Comparison of ENCODE assay signal across 7 mouse cellular contexts in the genomic region with DNA sequence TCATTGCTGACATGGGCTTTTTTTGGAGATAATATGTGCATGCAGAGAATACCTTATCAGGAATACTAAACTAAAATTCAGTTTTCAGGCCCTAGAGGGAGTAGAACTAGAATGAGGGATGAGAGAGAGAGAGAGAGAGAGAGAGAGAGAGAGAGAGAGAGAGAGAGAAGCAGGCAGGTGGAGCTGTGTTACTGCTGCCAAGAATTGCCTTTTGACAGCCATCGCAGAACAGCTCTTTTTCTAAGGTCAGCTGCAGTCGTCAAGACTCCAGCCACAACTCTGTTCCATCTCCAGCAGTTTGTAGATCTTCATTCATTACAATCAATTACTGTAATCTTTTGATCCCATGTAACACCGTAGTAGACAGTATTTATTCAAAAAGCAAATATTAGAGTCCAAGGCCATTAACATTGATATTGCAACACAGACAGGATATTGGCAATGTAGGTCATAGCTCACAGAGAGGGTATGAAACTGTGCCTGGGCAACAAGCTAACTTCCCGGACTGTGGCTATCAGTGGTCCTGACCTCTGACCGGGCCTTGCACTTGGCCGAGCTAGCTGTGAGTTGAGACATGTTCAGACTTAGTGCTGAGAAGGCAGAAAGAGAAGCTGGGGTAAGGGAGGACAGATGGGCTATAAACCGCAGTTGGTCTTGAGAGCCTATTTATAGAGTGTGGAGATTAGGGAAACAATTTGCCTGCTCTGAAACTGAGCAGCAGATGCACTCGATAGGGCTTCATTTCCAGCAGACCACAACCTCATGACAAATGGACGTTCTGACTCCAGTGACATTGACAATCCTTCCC. TPM values are rescaled to one million over a fixed set of nuclear protein-coding genes. Genes with fewer than 3 reads are reported as not detected.
A peak's percentile ranks its signal among the peaks of the same experiment; 100 is the strongest.
DNase-seq lines count a peak whose midpoint lies in the region; ATAC-seq lines count a peak whose summit lies in the region.

No protein-coding gene starts in this region.

- H3K27ac ChIP-seq in heart, embryonic 11.5 days (ENCODE audit: low read depth, low read length) = peak overlapping the region; percentile 70
- H3K27ac ChIP-seq in liver, embryonic 12.5 days = peak overlapping the region; percentile 40; the same call in 1 of the 2 replicates

- ATAC-seq in heart, embryonic 11.5 days (replicated peaks; ENCODE audit: insufficient number of reproducible peaks, low FRiP score, low TSS enrichment) = no peak
- peak; percentile 65 for ATAC-seq in liver, embryonic 12.5 days

- DNase-seq in right cerebral cortex, adult 18-20 months = peak; percentile 29
- DNase-seq in right cerebral cortex, postnatal 36 days (ENCODE audit: low spot score in 2 of 2) = no peak
- DNase-seq in cerebellum, adult 9-11 months = peak; percentile 71
- peak; percentile 60 for DNase-seq in retina, postnatal 1 day
- no peak for DNase-seq in B cell, adult 2 months

- H3K27me3 ChIP-seq in heart, embryonic 11.5 days (ENCODE audit: control insufficient read depth, insufficient read depth, low read length) = no peaks in the 10 kb centered on the region
- H3K27me3 ChIP-seq in liver, embryonic 12.5 days (replicated peaks) = no peaks in the 10 kb centered on the region

- no peak overlapping the region for H3K9ac ChIP-seq in heart, embryonic 11.5 days (ENCODE audit: low read depth, low read length)
- H3K9ac ChIP-seq in liver, embryonic 12.5 days = peak overlapping the region; percentile 35; the same call in 1 of the 2 replicates

- 35% methylated on average over 9 of the region's 9 CpGs for WGBS in heart, embryonic 11.5 days (ENCODE audit: insufficient replicate concordance)
- 20% methylated on average over 9 of the region's 9 CpGs for WGBS in liver, embryonic 12.5 days (ENCODE audit: insufficient replicate concordance)

- H3K4me3 ChIP-seq in heart, embryonic 11.5 days (ENCODE audit: low read depth, low read length) = no peak overlapping the region
- no peak overlapping the region for H3K4me3 ChIP-seq in liver, embryonic 12.5 days

- peaks cover 18% of the 10 kb centered on the region for H3K4me1 ChIP-seq in heart, embryonic 11.5 days (ENCODE audit: control insufficient read depth, insufficient read depth, low read length)
- H3K4me1 ChIP-seq in liver, embryonic 12.5 days = peaks cover 18% of the 10 kb centered on the region

- no peaks in the 10 kb centered on the region for H3K9me3 ChIP-seq in heart, embryonic 11.5 days (replicated peaks; ENCODE audit: control insufficient read depth, low read length)
- H3K9me3 ChIP-seq in liver, embryonic 12.5 days (replicated peaks) = no peaks in the 10 kb centered on the region

- no peak overlapping the region for H3K4me2 ChIP-seq in heart, embryonic 11.5 days
- H3K4me2 ChIP-seq in liver, embryonic 12.5 days = peak overlapping the region; percentile 6; the same call in 1 of the 2 replicates

- H3K36me3 ChIP-seq in heart, embryonic 11.5 days (ENCODE audit: control insufficient read depth, insufficient read depth, low read length) = no peaks in the 10 kb centered on the region
- H3K36me3 ChIP-seq in liver, embryonic 12.5 days = no peaks in the 10 kb centered on the region

RNA-seq across cellular contexts. Expression of a gene that starts 17.1 kb away (rescaled TPM):
- 0.15 and 0.21 TPM in 2 replicates for polyA plus RNA-seq in heart, embryonic 11.5 days (2014; fragmentation: Nextera tagmentation; extraction: Ambion mirVana)
- polyA plus RNA-seq in liver, embryonic 12.5 days (2016; fragmentation: Nextera tagmentation; extraction: Ambion mirVana) = 0.41 and 0.54 TPM in 2 replicates

Comparison
In these comparisons a context has a peak if more than half of its experiments do, and no peak if none do; other contexts are left out.
1. DNase-seq: peak in right cerebral cortex, adult 18-20 months (single experiment), cerebellum, adult 9-11 months (single experiment) and retina, postnatal 1 day (single experiment); none in right cerebral cortex, postnatal 36 days (0 of 2) and B cell, adult 2 months (0 of 2).